Comparison of ENCODE assay signal across 10 mouse cellular contexts in genomic region chr5:39625037-39625473, GRCm38 (mm10).
DNase-seq lines count a peak whose midpoint lies in the region; ATAC-seq and TF ChIP-seq lines count a peak whose summit lies in the region.
"Had no signal": no experiment of that assay in that cellular context is flagged by ENCODE, and none has a peak within 500 bp of the region (broad histone marks: within the 10 kb centered on the region; RNA-seq: fewer than 3 reads in every experiment).

No protein-coding gene starts in this region.

- H3K9ac ChIP-seq in embryonic facial prominence, embryonic 15.5 days: no peak overlapping the region
- no peak overlapping the region for H3K9ac ChIP-seq in neural tube, embryonic 14.5 days (replicated peaks; ENCODE audit: low read depth, low read length)

- H3K27ac ChIP-seq in left cerebral cortex, adult 2 months: peak overlapping the region; percentile 80
- H3K27ac ChIP-seq in embryonic facial prominence, embryonic 15.5 days (replicated peaks): no peak overlapping the region
- no peak overlapping the region for H3K27ac ChIP-seq in neural tube, embryonic 14.5 days (ENCODE audit: low read depth, low read length)

- WGBS in embryonic facial prominence, embryonic 15.5 days: 48% methylated on average over 8 of the region's 8 CpGs
- 47% methylated on average over 8 of the region's 8 CpGs for WGBS in neural tube, embryonic 14.5 days

- no peaks in the 10 kb centered on the region for H3K36me3 ChIP-seq in embryonic facial prominence, embryonic 15.5 days
- H3K36me3 ChIP-seq in neural tube, embryonic 14.5 days (ENCODE audit: control insufficient read depth, insufficient read depth, low read length): no peaks in the 10 kb centered on the region

- TF ChIP-seq CTCF in left cerebral cortex, adult 2 months (IDR thresholded peaks at IDR 0.05): no peak

- H3K4me1 ChIP-seq in embryonic facial prominence, embryonic 15.5 days: peaks cover 19% of the 10 kb centered on the region
- 0 out of 2 replicates have a peak, but pooled peaks cover 4% of the 10 kb centered on the region for H3K4me1 ChIP-seq in neural tube, embryonic 14.5 days (ENCODE audit: control insufficient read depth, insufficient read depth, low read length)

- ATAC-seq in cerebellum, adult (ENCODE audit: insufficient number of reproducible peaks, low FRiP score, low TSS enrichment): peak; percentile 53; the same call in 1 of the 2 replicates
- ATAC-seq in embryonic facial prominence, embryonic 15.5 days (ENCODE audit: insufficient number of reproducible peaks, low FRiP score, low TSS enrichment, low read depth): no peak
- peak; percentile 60; the same call in 1 of the 2 replicates for ATAC-seq in neural tube, embryonic 14.5 days (ENCODE audit: low read depth)
- ATAC-seq in granulocyte monocyte progenitor cell, adult 5-6 weeks (replicated peaks; ENCODE audit: poor library complexity, severe bottlenecking): no peak

- intact Hi-C loops in left cerebral cortex, adult 2 months (cut with DNase I): no loop called here
- intact Hi-C loops in left cerebral cortex, postnatal 36 days (cut with DNase I): no loop called here
- intact Hi-C loops in heart, postnatal 14 days (cut with DNase I): no loop called here

- peak overlapping the region; percentile 19; the same call in 1 of the 2 replicates for H3K4me2 ChIP-seq in embryonic facial prominence, embryonic 15.5 days (replicated peaks)
- no peak overlapping the region for H3K4me2 ChIP-seq in neural tube, embryonic 14.5 days (ENCODE audit: low read depth, low read length)

- no peak for DNase-seq in cerebellum, adult 11 months
- no peak for DNase-seq in left cerebral cortex, adult 2 months (ENCODE audit: extremely low spot score in 1 of 2, low spot score in 2 of 2)
- DNase-seq in left cerebral cortex, postnatal 36 days (ENCODE audit: low spot score in 2 of 2): no peak
- DNase-seq in heart, postnatal 14 days: no peak
- DNase-seq: adrenal gland, adult 8-10 months; gastrocnemius, postnatal 10 days had no signal

- H3K27me3 ChIP-seq in embryonic facial prominence, embryonic 15.5 days: no peaks in the 10 kb centered on the region
- no peaks in the 10 kb centered on the region for H3K27me3 ChIP-seq in neural tube, embryonic 14.5 days (ENCODE audit: control insufficient read depth, insufficient read depth, low read length)

- no peak overlapping the region; the same call in 1 of the 2 replicates for H3K4me3 ChIP-seq in left cerebral cortex, adult 2 months
- H3K4me3 ChIP-seq in embryonic facial prominence, embryonic 15.5 days (replicated peaks): no peak overlapping the region
- no peak overlapping the region for H3K4me3 ChIP-seq in neural tube, embryonic 14.5 days (ENCODE audit: low read depth, low read length)

- H3K9me3 ChIP-seq in embryonic facial prominence, embryonic 15.5 days (replicated peaks): no peaks in the 10 kb centered on the region
- no peaks in the 10 kb centered on the region for H3K9me3 ChIP-seq in neural tube, embryonic 14.5 days (ENCODE audit: control insufficient read depth, low read length)

Comparison
In these comparisons a context has a peak if more than half of its experiments do, and no peak if none do; other contexts are left out.
1. ATAC-seq: peak in cerebellum, adult (single experiment) and neural tube, embryonic 14.5 days (single experiment); none in embryonic facial prominence, embryonic 15.5 days (single experiment) and granulocyte monocyte progenitor cell, adult 5-6 weeks (single experiment).